Mouse (Mus musculus) hindbrain, embryonic 16.5 days (tissue): ENCODE measurements at regions not wholly inside any gene's neighbourhood (a gene's known extent, or its start where the extent isn't known, plus 50 kb on each side); places are given as distances from the start of the nearest gene placed in this dataset.
"Not testable (repeated sequence)": the region's sequence is repeated elsewhere in the genome, so short reads cannot be mapped to it uniquely, and the experiment has no call there.

Source experiments
- ATAC-seq: fragments of 200-750 bp; cut with Nextera tagmentation; 2 replicates; pipeline ENCODE4 v1.8.0; 2017; ENCODE audit warnings: moderate TSS enrichment, moderate library complexity
- H3K27ac ChIP-seq: fragments of 300-500 bp; sonication (generic); 2 replicates; pipeline ENCODE4 v1.5.1; 2014; ENCODE audit warnings: low read depth, mild to moderate bottlenecking, control low read depth, low read length, moderate library complexity
- H3K27me3 ChIP-seq: fragments of 300-500 bp; sonication (generic); replicated peaks from 2 replicates; pipeline ENCODE4 v1.6.1; 2014; ENCODE audit warnings: low read length; ENCODE audit not compliant: control insufficient read depth, insufficient read depth
- H3K36me3 ChIP-seq: fragments of 300-500 bp; sonication (generic); 2 replicates; pipeline ENCODE4 v1.6.1; 2014; ENCODE audit warnings: mild to moderate bottlenecking, low read length, moderate library complexity, mixed read lengths; ENCODE audit not compliant: control insufficient read depth, insufficient read depth
- H3K4me1 ChIP-seq: fragments of 300-500 bp; sonication (generic); 2 replicates; pipeline ENCODE4 v1.6.1; 2014; ENCODE audit warnings: low read depth, low read length; ENCODE audit not compliant: control insufficient read depth, insufficient read depth
- H3K4me2 ChIP-seq: fragments of 300-500 bp; sonication (generic); 2 replicates; pipeline ENCODE4 v1.6.1; 2014; ENCODE audit warnings: mild to moderate bottlenecking, low read length, control low read depth, moderate library complexity
- H3K4me3 ChIP-seq: fragments of 300-500 bp; sonication (generic); 2 replicates; pipeline ENCODE4 v1.5.1; 2014; ENCODE audit warnings: mild to moderate bottlenecking, low read length, control low read depth, moderate library complexity
- H3K9ac ChIP-seq: fragments of 300-500 bp; sonication (generic); 2 replicates; pipeline ENCODE4 v1.6.1; 2014; ENCODE audit warnings: low read depth, mild to moderate bottlenecking, control low read depth, low read length, moderate library complexity
- H3K9me3 ChIP-seq: fragments of 300-500 bp; sonication (generic); 2 replicates; pipeline ENCODE4 v1.6.1; 2014; ENCODE audit warnings: mild to moderate bottlenecking, low read length, moderate library complexity; ENCODE audit not compliant: control insufficient read depth
- WGBS: fragments of 180-500 bp; shearing (Covaris S2); extraction: QIAGEN DNeasy Blood & Tissue Kit; methylation state at CpG from one replicate; pipeline ENCODE4 v1.1.7; 2014; 5-methylcytosine and 5-hydroxymethylcytosine counted together

DNA sequence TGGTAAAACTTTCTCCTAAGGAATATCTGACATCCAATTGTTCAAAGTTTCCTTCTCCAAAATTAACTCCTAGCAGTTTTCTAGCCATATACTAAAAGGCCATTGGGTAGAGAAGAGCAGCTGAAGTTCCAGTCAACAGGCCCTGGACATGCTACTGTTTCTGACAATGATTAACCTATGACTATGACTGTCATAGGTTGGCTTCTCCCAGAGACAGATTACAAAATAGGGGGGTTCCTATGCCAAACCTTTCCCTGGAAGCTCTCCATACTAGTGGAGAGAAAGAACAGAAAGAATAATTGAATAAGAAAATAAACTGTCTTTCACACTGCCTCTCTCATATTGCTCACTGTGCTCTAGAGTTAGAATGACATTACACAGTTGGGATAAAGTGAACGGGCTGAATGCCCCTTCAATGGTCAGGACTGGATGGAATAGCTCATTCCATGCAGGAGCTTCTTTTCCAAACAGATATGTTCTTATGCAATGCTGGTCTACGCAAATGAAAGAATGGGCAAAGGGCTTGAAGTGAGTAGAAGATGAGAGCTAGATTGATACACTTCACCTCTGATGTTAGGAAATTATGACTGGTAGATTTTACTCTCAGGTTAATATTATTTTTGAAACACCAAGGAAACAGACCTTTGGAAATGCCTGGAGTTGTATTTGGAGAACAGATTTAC, 3516.8 kb downstream of the 9330182O14Rik start:
- no peak overlapping the region for H3K27ac ChIP-seq
- H3K4me3 ChIP-seq: no peak overlapping the region
- no peaks in the 10 kb centered on the region for H3K4me1 ChIP-seq
- H3K4me2 ChIP-seq: no peak overlapping the region
- H3K27me3 ChIP-seq: no peaks in the 10 kb centered on the region
- H3K9ac ChIP-seq: no peak overlapping the region
- H3K9me3 ChIP-seq: no peaks in the 10 kb centered on the region
- 85% methylated on average over 2 of the region's 2 CpGs for WGBS
- H3K36me3 ChIP-seq: no peaks in the 10 kb centered on the region
- no peak for ATAC-seq

DNA sequence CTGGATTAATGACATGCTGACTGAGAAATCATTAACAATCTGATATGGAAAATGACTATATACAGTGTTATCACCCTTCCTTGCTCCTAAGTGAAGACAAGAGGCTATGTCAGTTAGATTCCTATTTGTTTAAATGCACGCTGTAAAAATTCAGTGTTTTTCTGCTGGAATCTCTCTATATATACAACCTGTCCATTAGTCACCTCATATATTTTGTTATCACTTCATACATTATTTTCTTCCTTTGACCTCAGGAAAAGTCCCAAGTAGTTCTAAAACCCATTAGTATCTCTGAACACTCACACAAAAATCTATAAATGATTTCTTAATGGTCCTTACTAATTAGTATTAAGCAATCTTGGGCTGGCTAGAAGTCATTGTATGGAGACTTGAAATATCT, 3529.5 kb downstream of the 9330182O14Rik start:
- no peak for ATAC-seq
- Histone ChIP-seq H3K27ac (no peak overlapping the region), H3K9me3 (no peaks in the 10 kb centered on the region), H3K4me2 (no peak overlapping the region), H3K4me1 (no peaks in the 10 kb centered on the region), H3K4me3 (no peak overlapping the region), H3K9ac (no peak overlapping the region), H3K27me3 (no peaks in the 10 kb centered on the region), H3K36me3 (no peaks in the 10 kb centered on the region)
- 77% methylated on average over 1 of the region's 1 CpGs for WGBS

DNA sequence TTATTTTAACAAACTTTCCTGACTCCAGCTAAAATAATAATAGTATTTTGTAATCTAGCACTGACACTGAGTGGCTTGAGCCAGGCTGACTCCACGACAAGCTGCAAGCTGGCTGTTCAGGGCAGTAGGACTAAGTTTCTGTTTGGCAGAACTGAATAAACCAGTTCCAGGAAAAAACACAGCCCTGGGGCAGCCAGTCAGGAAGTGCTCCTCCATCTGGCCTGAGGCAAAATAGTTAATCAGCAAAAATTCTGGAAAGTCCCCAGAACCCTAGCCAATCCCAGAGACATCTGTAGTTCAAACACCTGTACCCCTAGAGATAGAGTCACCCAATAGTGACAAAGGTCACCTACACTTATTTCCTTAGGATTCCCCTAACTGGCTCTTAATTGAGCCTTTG, 3544.7 kb downstream of the 9330182O14Rik start:
- Histone ChIP-seq H3K9me3 (no peaks in the 10 kb centered on the region), H3K9ac (no peak overlapping the region), H3K4me2 (no peak overlapping the region), H3K4me3 (no peak overlapping the region), H3K27ac (no peak overlapping the region), H3K27me3 (no peaks in the 10 kb centered on the region), H3K4me1 (no peaks in the 10 kb centered on the region), H3K36me3 (no peaks in the 10 kb centered on the region)
- 52% methylated on average over 1 of the region's 1 CpGs for WGBS
- ATAC-seq: no peak

DNA sequence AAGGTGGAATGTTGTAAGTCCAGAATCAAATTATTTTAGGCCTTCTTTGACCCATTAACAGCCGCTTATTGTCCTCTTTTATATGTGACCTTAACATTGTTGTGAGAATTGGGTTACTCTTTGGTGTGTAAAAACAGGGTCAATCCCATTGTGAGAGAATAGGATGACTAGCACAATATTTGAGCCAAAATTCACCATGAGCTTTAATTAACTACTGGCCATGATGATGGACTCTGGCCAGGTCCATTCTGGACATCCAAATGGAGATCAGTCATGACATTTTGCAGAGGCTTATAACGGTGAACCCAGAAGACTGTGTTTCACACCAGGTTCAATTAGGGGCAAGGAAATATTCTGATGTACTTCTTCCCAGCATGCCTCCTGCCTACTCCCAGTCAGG, 3548.0 kb downstream of the 9330182O14Rik start:
- WGBS: 85% methylated on average over 2 of the region's 2 CpGs

DNA sequence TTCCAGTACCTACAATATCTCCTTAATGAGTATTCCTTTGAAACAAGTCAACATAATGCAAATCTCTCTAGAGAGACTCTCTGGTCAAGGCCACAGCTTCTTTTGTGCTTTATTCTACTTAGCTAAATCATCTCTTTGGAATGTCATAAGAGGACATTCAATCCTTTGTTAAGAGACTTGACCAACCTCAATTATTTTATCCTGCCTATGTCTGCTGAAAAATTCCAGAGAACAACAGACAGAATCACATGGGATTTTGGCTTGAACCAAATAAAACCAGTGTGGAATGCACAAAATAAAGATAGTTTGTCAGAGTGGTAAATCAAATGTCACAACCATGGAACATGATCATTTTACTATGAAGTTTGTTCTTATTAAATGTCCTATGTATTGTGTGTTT, 3557.8 kb downstream of the 9330182O14Rik start:
- H3K4me3 ChIP-seq, H3K27me3 ChIP-seq, H3K4me2 ChIP-seq, H3K27ac ChIP-seq, H3K9ac ChIP-seq, ATAC-seq, H3K4me1 ChIP-seq, H3K36me3 ChIP-seq, H3K9me3 ChIP-seq: not testable (repeated sequence)

More for the DNA sequence above, 3548.0 kb downstream of the 9330182O14Rik start:
- no peak overlapping the region for H3K27ac ChIP-seq
- H3K4me3 ChIP-seq: no peak overlapping the region
- no peaks in the 10 kb centered on the region for H3K9me3 ChIP-seq
- no peaks in the 10 kb centered on the region for H3K4me1 ChIP-seq
- no peak for ATAC-seq
- no peaks in the 10 kb centered on the region for H3K27me3 ChIP-seq
- H3K9ac ChIP-seq: no peak overlapping the region
- H3K36me3 ChIP-seq: no peaks in the 10 kb centered on the region
- no peak overlapping the region for H3K4me2 ChIP-seq

DNA sequence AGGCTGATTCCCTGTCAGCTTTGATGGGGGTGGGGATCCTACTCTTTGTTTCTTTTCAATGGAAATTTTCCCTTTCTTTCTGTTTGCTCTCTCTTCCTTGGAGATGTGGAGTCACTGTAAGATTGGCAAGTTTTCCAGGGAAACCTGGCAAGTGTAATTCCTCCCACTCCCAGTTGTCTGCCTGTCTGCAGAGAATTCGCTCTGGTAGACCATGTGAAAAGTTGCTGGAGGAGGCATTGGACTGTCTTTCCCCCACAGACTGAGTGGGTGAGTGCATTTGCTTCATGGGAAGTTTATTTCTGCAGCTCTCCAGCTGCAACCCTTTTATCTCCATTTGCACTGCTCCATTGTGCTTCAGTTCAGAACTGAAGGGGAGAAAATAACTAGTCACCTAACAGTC, 3561.3 kb downstream of the 9330182O14Rik start:
- Histone ChIP-seq H3K36me3 (no peaks in the 10 kb centered on the region), H3K9ac (no peak overlapping the region), H3K4me3 (no peak overlapping the region), H3K9me3 (no peaks in the 10 kb centered on the region), H3K4me1 (no peaks in the 10 kb centered on the region), H3K4me2 (no peak overlapping the region), H3K27me3 (no peaks in the 10 kb centered on the region), H3K27ac (no peak overlapping the region)
- 38% methylated on average over 1 of the region's 1 CpGs for WGBS
- ATAC-seq: no peak

DNA sequence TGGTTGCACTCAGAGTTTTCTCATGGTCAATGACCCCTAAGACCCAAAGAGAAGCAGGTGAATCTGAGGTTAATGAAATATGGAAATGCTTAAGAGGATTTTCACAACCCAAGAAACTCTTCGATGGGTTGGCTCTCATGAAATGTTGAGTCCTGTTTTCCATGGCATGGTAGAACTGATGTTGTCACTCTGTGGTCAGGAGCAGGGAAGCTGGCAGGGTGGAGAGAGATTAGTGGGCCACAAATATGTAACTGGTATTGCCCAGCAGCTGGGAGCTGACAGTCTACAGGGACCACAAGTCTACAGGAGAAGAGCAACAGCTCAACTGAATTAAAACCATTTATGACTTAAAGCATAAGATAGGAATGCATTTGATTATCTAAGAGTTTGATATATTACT, 3582.9 kb downstream of the 9330182O14Rik start:
- 97% methylated on average over 1 of the region's 1 CpGs for WGBS
- no peak overlapping the region for H3K4me2 ChIP-seq
- no peaks in the 10 kb centered on the region for H3K4me1 ChIP-seq
- no peak overlapping the region for H3K4me3 ChIP-seq
- no peaks in the 10 kb centered on the region for H3K36me3 ChIP-seq
- H3K9me3 ChIP-seq: no peaks in the 10 kb centered on the region
- no peaks in the 10 kb centered on the region for H3K27me3 ChIP-seq
- ATAC-seq: no peak
- H3K27ac ChIP-seq: no peak overlapping the region
- no peak overlapping the region for H3K9ac ChIP-seq

DNA sequence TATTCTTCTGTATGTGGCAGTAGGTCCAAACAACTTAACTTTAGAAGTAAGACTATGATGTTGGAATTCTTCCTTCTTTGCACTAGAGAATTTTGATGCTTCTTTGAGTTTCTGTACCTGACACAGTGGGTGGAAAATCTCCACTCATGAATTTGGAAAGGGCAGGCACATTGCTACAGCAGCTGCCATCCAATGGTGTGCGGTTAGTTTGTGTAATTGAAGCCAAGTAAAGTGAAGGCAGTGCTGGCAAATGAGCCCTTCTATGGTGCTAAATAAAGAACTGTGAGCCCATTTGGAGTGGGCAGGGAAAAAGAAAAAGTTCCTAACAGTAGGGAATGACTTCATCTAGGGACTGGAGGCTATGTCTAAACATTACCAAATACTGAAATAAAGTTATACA, 3583.4 kb downstream of the 9330182O14Rik start:
- WGBS: 97% methylated on average over 1 of the region's 1 CpGs
- Histone ChIP-seq H3K4me3 (no peak overlapping the region), H3K9ac (no peak overlapping the region), H3K9me3 (no peaks in the 10 kb centered on the region), H3K27me3 (no peaks in the 10 kb centered on the region), H3K27ac (no peak overlapping the region), H3K36me3 (no peaks in the 10 kb centered on the region), H3K4me1 (no peaks in the 10 kb centered on the region), H3K4me2 (no peak overlapping the region)
- ATAC-seq: no peak

DNA sequence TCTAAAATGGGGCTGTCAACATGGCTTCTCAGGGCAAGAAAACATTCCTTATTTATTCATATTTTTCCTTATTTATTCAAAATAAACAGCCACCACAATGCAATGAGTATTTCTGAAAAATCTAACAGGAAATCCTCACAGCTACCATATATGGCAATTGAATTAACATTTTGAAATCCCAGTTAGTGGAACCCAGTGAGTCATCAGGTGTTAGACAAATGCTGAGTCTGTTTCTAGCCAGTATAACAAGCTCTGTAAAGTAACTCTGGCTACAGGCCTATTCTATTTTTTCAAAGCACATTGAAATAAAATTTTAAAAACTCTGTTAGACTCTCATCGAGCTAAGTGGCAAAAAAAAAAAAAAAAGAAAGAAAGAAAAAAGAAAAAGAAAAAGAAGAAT, 3586.8 kb downstream of the 9330182O14Rik start:
- H3K4me3 ChIP-seq: no peak overlapping the region
- 91% methylated on average over 1 of the region's 1 CpGs for WGBS
- no peak overlapping the region for H3K9ac ChIP-seq
- no peaks in the 10 kb centered on the region for H3K36me3 ChIP-seq
- no peak for ATAC-seq
- no peak overlapping the region for H3K27ac ChIP-seq
- no peaks in the 10 kb centered on the region for H3K27me3 ChIP-seq
- no peak overlapping the region for H3K4me2 ChIP-seq
- no peaks in the 10 kb centered on the region for H3K9me3 ChIP-seq
- no peaks in the 10 kb centered on the region for H3K4me1 ChIP-seq

DNA sequence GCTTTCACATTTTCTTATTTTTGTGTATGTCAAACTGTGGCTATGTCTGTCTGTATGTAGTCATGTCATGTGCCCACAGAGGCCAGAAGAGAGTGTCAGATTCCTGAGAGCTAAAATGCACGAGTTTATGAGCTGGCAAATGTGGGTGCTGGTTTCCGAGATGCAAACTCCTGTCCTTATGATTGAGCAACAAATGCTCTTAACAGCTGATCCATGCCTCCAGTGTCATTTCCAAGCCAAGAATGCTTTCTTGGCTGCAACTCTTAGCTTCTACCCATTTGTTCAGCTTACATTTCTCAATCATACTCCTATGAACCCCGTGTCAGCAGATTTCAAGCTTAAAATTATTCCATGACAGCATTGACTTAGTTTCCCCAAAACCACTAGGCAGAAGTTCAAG, 3601.5 kb downstream of the 9330182O14Rik start:
- H3K4me3 ChIP-seq: no peak overlapping the region
- no peaks in the 10 kb centered on the region for H3K4me1 ChIP-seq
- no peaks in the 10 kb centered on the region for H3K9me3 ChIP-seq
- no peak overlapping the region for H3K4me2 ChIP-seq
- H3K36me3 ChIP-seq: no peaks in the 10 kb centered on the region
- no peak overlapping the region for H3K9ac ChIP-seq
- ATAC-seq: no peak
- H3K27me3 ChIP-seq: no peaks in the 10 kb centered on the region
- 96% methylated on average over 3 of the region's 3 CpGs for WGBS
- no peak overlapping the region for H3K27ac ChIP-seq
